ENCODE assay signal across 8 mouse cellular contexts in the genomic region with DNA sequence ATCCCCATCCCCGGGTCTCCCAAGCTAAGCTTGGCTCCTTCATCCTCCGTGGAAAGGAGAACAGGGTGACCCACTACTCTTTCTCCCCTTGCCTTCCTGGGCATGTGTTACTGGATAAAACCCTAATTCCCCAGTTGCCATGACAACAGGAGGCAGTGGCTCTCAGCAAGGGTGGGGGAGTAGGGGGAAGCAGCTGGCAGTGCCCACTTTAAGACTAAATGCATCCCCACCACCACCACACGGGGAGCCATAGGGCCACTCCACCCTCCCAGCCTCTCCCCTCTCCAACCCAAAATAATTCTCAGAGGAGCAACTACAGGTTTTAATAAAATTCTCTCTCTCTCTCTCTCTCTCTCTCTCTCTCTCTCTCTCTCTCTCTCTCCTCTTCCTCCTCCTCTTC. TPM values are rescaled to one million over a fixed set of nuclear protein-coding genes. Genes with fewer than 3 reads are reported as not detected.
A peak's percentile ranks its signal among the peaks of the same experiment; 100 is the strongest.
DNase-seq lines count a peak whose midpoint lies in the region; ATAC-seq and TF ChIP-seq lines count a peak whose summit lies in the region.

No protein-coding gene starts in this region.

- DNase-seq in kidney, adult 8-10 months, result no peak
- DNase-seq in embryo, embryonic 10.5 days (ENCODE audit: low spot score), result peak; percentile 63
- peak; percentile 88 for DNase-seq in hindbrain, postnatal 0 days (ENCODE audit: low spot score)
- DNase-seq in right cerebral cortex, postnatal 14 days, result peak; percentile 74
- DNase-seq in urinary bladder, postnatal 14 days (ENCODE audit: low spot score), result no peak

- H3K27me3 ChIP-seq in kidney, embryonic 15.5 days, result no peaks in the 10 kb centered on the region
- H3K27me3 ChIP-seq in hindbrain, postnatal 0 days (ENCODE audit: insufficient read depth, low read length), result no peaks in the 10 kb centered on the region
- no peaks in the 10 kb centered on the region for H3K27me3 ChIP-seq in limb, embryonic 15.5 days

- no peaks in the 10 kb centered on the region for H3K36me3 ChIP-seq in kidney, embryonic 15.5 days
- H3K36me3 ChIP-seq in hindbrain, postnatal 0 days (ENCODE audit: insufficient read depth, low read length), result no peaks in the 10 kb centered on the region
- H3K36me3 ChIP-seq in limb, embryonic 15.5 days, result no peaks in the 10 kb centered on the region

- 24% methylated on average over 3 of the region's 3 CpGs for WGBS in kidney, embryonic 15.5 days
- WGBS in hindbrain, postnatal 0 days, result 4% methylated on average over 3 of the region's 3 CpGs
- WGBS in limb, embryonic 15.5 days, result 17% methylated on average over 3 of the region's 3 CpGs

- H3K4me2 ChIP-seq in kidney, embryonic 15.5 days, result peak overlapping the region; percentile 97
- H3K4me2 ChIP-seq in hindbrain, postnatal 0 days (ENCODE audit: low read depth, low read length), result peak overlapping the region; percentile 90
- H3K4me2 ChIP-seq in limb, embryonic 15.5 days, result peak overlapping the region; percentile 92

- peak overlapping the region; percentile 76 for H3K4me3 ChIP-seq in kidney, embryonic 15.5 days (replicated peaks)
- H3K4me3 ChIP-seq in hindbrain, postnatal 0 days (ENCODE audit: low read length), result peak overlapping the region; percentile 72
- H3K4me3 ChIP-seq in limb, embryonic 15.5 days, result peak overlapping the region; percentile 68; the same call in 1 of the 2 replicates

- ATAC-seq in kidney, embryonic 15.5 days (replicated peaks; ENCODE audit: low FRiP score), result no peak
- 0 out of 2 replicates have a peak, but pooled peaks have one; percentile 39 for ATAC-seq in hindbrain, postnatal 0 days
- no peak for ATAC-seq in limb, embryonic 15.5 days (ENCODE audit: insufficient number of reproducible peaks, low FRiP score, low TSS enrichment, low read depth)
- ATAC-seq in inflammation-experienced regulatory T-cells, adult 6 months, result no peak

- TF ChIP-seq CTCF in hindbrain, postnatal 0 days (IDR thresholded peaks at IDR 0.05; ENCODE audit: low read depth), result peak; percentile 66

- H3K9me3 ChIP-seq in kidney, embryonic 15.5 days (replicated peaks), result no peaks in the 10 kb centered on the region
- H3K9me3 ChIP-seq in hindbrain, postnatal 0 days (ENCODE audit: low read length), result no peaks in the 10 kb centered on the region
- H3K9me3 ChIP-seq in limb, embryonic 15.5 days, result no peaks in the 10 kb centered on the region

- peak overlapping the region; percentile 68; the same call in 1 of the 2 replicates for H3K9ac ChIP-seq in kidney, embryonic 15.5 days
- peak overlapping the region; percentile 76 for H3K9ac ChIP-seq in hindbrain, postnatal 0 days (replicated peaks; ENCODE audit: low read length)
- H3K9ac ChIP-seq in limb, embryonic 15.5 days, result no peak overlapping the region

- H3K27ac ChIP-seq in kidney, embryonic 15.5 days, result peak overlapping the region; percentile 89
- peak overlapping the region; percentile 95 for H3K27ac ChIP-seq in hindbrain, postnatal 0 days
- peak overlapping the region; percentile 89; the same call in 1 of the 2 replicates for H3K27ac ChIP-seq in limb, embryonic 15.5 days

- H3K4me1 ChIP-seq in kidney, embryonic 15.5 days, result peaks cover 78% of the 10 kb centered on the region
- H3K4me1 ChIP-seq in hindbrain, postnatal 0 days (ENCODE audit: insufficient read depth, low read length), result peaks cover 15% of the 10 kb centered on the region; the same call in 1 of the 2 replicates
- peaks cover 43% of the 10 kb centered on the region for H3K4me1 ChIP-seq in limb, embryonic 15.5 days

RNA-seq across cellular contexts. Expression of a gene that starts 2.0 kb away (rescaled TPM):
- polyA plus RNA-seq in kidney, embryonic 15.5 days (2015; fragmentation: Nextera tagmentation; extraction: Ambion mirVana), result 14.0 and 14.2 TPM in 2 replicates
- 49.0 and 49.9 TPM in 2 replicates for total RNA-seq in hindbrain, postnatal 0 days (2014; rRNA removed)
- polyA plus RNA-seq in hindbrain, postnatal 0 days (2015; fragmentation: Nextera tagmentation; extraction: Ambion mirVana), result 25.5 and 26.0 TPM in 2 replicates
- polyA plus RNA-seq in limb, embryonic 15.5 days (2015; fragmentation: Nextera tagmentation; extraction: Ambion mirVana), result 7.5 and 8.8 TPM in 2 replicates
- polyA plus RNA-seq in inflammation-experienced regulatory T-cells, adult 6 months (2017; shearing (Covaris generic)), result 1 to 10 TPM; 1.8 to 6.9 (median 3.5) TPM

RNA-seq across cellular contexts. Expression of a gene that starts 14.8 kb away (rescaled TPM):
- not detected in 2 replicates for polyA plus RNA-seq in kidney, embryonic 15.5 days (2015; fragmentation: Nextera tagmentation; extraction: Ambion mirVana)
- not detected in 2 replicates for total RNA-seq in hindbrain, postnatal 0 days (2014; rRNA removed)
- polyA plus RNA-seq in hindbrain, postnatal 0 days (2015; fragmentation: Nextera tagmentation; extraction: Ambion mirVana), result not detected in 2 replicates
- not detected in 2 replicates for polyA plus RNA-seq in limb, embryonic 15.5 days (2015; fragmentation: Nextera tagmentation; extraction: Ambion mirVana)
- not detected for polyA plus RNA-seq in inflammation-experienced regulatory T-cells, adult 6 months (2017; shearing (Covaris generic))

RNA-seq across cellular contexts. Expression of a gene that starts 21.3 kb away (rescaled TPM):
- polyA plus RNA-seq in kidney, embryonic 15.5 days (2015; fragmentation: Nextera tagmentation; extraction: Ambion mirVana), result 3.6 TPM in 1 of 2 replicates, not detected in the other
- 25.8 and 42.9 TPM in 2 replicates for total RNA-seq in hindbrain, postnatal 0 days (2014; rRNA removed)
- 5.7 and 9.5 TPM in 2 replicates for polyA plus RNA-seq in hindbrain, postnatal 0 days (2015; fragmentation: Nextera tagmentation; extraction: Ambion mirVana)
- polyA plus RNA-seq in limb, embryonic 15.5 days (2015; fragmentation: Nextera tagmentation; extraction: Ambion mirVana), result not detected in 2 replicates
- not detected for polyA plus RNA-seq in inflammation-experienced regulatory T-cells, adult 6 months (2017; shearing (Covaris generic))

RNA-seq across cellular contexts. Expression of a gene that starts 45.0 kb away (rescaled TPM):
- 0.82 and 1.1 TPM in 2 replicates for polyA plus RNA-seq in kidney, embryonic 15.5 days (2015; fragmentation: Nextera tagmentation; extraction: Ambion mirVana)
- 0.05 and 0.29 TPM in 2 replicates for total RNA-seq in hindbrain, postnatal 0 days (2014; rRNA removed)
- polyA plus RNA-seq in hindbrain, postnatal 0 days (2015; fragmentation: Nextera tagmentation; extraction: Ambion mirVana), result 0.19 and 0.40 TPM in 2 replicates
- 2.2 and 2.4 TPM in 2 replicates for polyA plus RNA-seq in limb, embryonic 15.5 days (2015; fragmentation: Nextera tagmentation; extraction: Ambion mirVana)
- polyA plus RNA-seq in inflammation-experienced regulatory T-cells, adult 6 months (2017; shearing (Covaris generic)), result under 1 TPM in 1 of 3 experiments, not detected in 2; 0.14 TPM

RNA-seq across cellular contexts. Expression of a gene that starts 58.1 kb away (rescaled TPM):
- polyA plus RNA-seq in kidney, embryonic 15.5 days (2015; fragmentation: Nextera tagmentation; extraction: Ambion mirVana), result 7.8 and 11.0 TPM in 2 replicates
- 73.5 and 81.3 TPM in 2 replicates for total RNA-seq in hindbrain, postnatal 0 days (2014; rRNA removed)
- polyA plus RNA-seq in hindbrain, postnatal 0 days (2015; fragmentation: Nextera tagmentation; extraction: Ambion mirVana), result 53.8 and 54.1 TPM in 2 replicates
- polyA plus RNA-seq in limb, embryonic 15.5 days (2015; fragmentation: Nextera tagmentation; extraction: Ambion mirVana), result 5.8 and 6.0 TPM in 2 replicates
- under 1 TPM in 1 of 3 experiments, not detected in 2; 0.25 TPM for polyA plus RNA-seq in inflammation-experienced regulatory T-cells, adult 6 months (2017; shearing (Covaris generic))

Comparison
In these comparisons a context has a peak if more than half of its experiments do, and no peak if none do; other contexts are left out.
1. DNase-seq: peak in embryo, embryonic 10.5 days (single experiment), hindbrain, postnatal 0 days (single experiment) and right cerebral cortex, postnatal 14 days (single experiment); none in kidney, adult 8-10 months (0 of 2) and urinary bladder, postnatal 14 days (single experiment).
2. Peak in every context shown above with its lines, with median percentiles within 50 percentile points of each other: H3K27ac ChIP-seq, H3K4me2 ChIP-seq and H3K4me3 ChIP-seq.